Mouse (Mus musculus) lung, postnatal 0 days (tissue): ENCODE measurements around the gene Trim43b. TPM values are rescaled to one million over a fixed set of nuclear protein-coding genes. Genes with fewer than 3 reads are reported as not detected.
"Not testable (repeated sequence)": the region's sequence is repeated elsewhere in the genome, so short reads cannot be mapped to it uniquely, and the experiment has no call there.

Source experiments
- ATAC-seq: fragments of 200-750 bp; cut with Nextera tagmentation; 2 replicates; pipeline ENCODE4 v1.8.0; 2017; ENCODE audit warnings: moderate library complexity
- DNase-seq: peaks from one replicate; pipeline ENCODE4 v3.0.0-alpha.2; 2016; ENCODE audit warnings: low spot score
- H3K27ac ChIP-seq: fragments of 300-500 bp; sonication (generic); 2 replicates; pipeline ENCODE4 v1.5.1; 2014; ENCODE audit warnings: antibody characterized with exemption, mild to moderate bottlenecking, low read length, mixed read lengths
- H3K27me3 ChIP-seq: fragments of 300-500 bp; sonication (generic); replicated peaks from 2 replicates; pipeline ENCODE4 v1.6.1; 2014; ENCODE audit warnings: low read length, mixed read lengths; ENCODE audit not compliant: insufficient read depth
- H3K36me3 ChIP-seq: fragments of 300-500 bp; sonication (generic); 2 replicates; pipeline ENCODE4 v1.6.1; 2014; ENCODE audit warnings: low read length, mixed read lengths; ENCODE audit not compliant: insufficient read depth
- H3K4me1 ChIP-seq: fragments of 300-500 bp; sonication (generic); 2 replicates; pipeline ENCODE4 v1.6.1; 2014; ENCODE audit warnings: antibody characterized with exemption, low read depth, low read length, mixed read lengths; ENCODE audit not compliant: insufficient read depth
- H3K4me2 ChIP-seq: fragments of 300-500 bp; sonication (generic); replicated peaks from 2 replicates; pipeline ENCODE4 v1.6.1; 2014; ENCODE audit warnings: low read depth, mild to moderate bottlenecking, low read length, moderate library complexity, mixed read lengths
- H3K4me3 ChIP-seq: fragments of 300-500 bp; sonication (generic); 2 replicates; pipeline ENCODE4 v1.5.1; 2014; ENCODE audit warnings: low read depth, low read length
- H3K9ac ChIP-seq: fragments of 300-500 bp; sonication (generic); replicated peaks from 2 replicates; pipeline ENCODE4 v1.6.1; 2014; ENCODE audit warnings: low read depth, mild to moderate bottlenecking
- H3K9me3 ChIP-seq: fragments of 300-500 bp; sonication (generic); 2 replicates; pipeline ENCODE4 v1.6.1; 2016; ENCODE audit warnings: low read length, mixed read lengths
- WGBS: fragments of 180-500 bp; shearing (Covaris S2); extraction: QIAGEN DNeasy Blood & Tissue Kit; methylation state at CpG from one replicate; pipeline ENCODE4 v1.1.7; 2014; 5-methylcytosine and 5-hydroxymethylcytosine counted together
- polyA plus RNA-seq: library from polyadenylated mRNA; unstranded; fragments of >200 nt; fragmentation: Nextera tagmentation; extraction: Ambion mirVana; gene quantifications from 2 replicates; pipeline ENCODE4 v1.2.1, GENCODE M21; 2015

Trim43b gene
- not detected in 2 replicates for polyA plus RNA-seq

GRCm38 (mm10) chr9:89092735-89093134 lies at the start of gene Trim43b:
TSS of gene Trim43b (minus strand) at chr9:89092835.
- H3K4me1 ChIP-seq, H3K27ac ChIP-seq, DNase-seq, ATAC-seq, H3K27me3 ChIP-seq, H3K9ac ChIP-seq, H3K4me2 ChIP-seq, H3K36me3 ChIP-seq, H3K9me3 ChIP-seq, H3K4me3 ChIP-seq: not testable (repeated sequence)
- WGBS, result 57% methylated on average over 1 of the region's 2 CpGs

- not testable (repeated sequence) for ATAC-seq, H3K27me3 ChIP-seq, H3K4me1 ChIP-seq, H3K9ac ChIP-seq, H3K36me3 ChIP-seq, H3K4me2 ChIP-seq, H3K9me3 ChIP-seq, H3K27ac ChIP-seq, H3K4me3 ChIP-seq, DNase-seq
- 96% methylated on average over 7 of the region's 7 CpGs for WGBS
These were observed 11.9 kb upstream of the Trim43b start for GRCm38 (mm10) chr9:89104576-89104975.

GRCm38 (mm10) chr9:89086746-89087145 lies 5.9 kb downstream of the Trim43b start:
- not testable (repeated sequence) for H3K36me3 ChIP-seq, H3K9ac ChIP-seq, DNase-seq, H3K4me2 ChIP-seq, ATAC-seq, H3K4me1 ChIP-seq, H3K27me3 ChIP-seq, H3K4me3 ChIP-seq, H3K27ac ChIP-seq, H3K9me3 ChIP-seq
- WGBS, result 91% methylated on average over 13 of the region's 13 CpGs

- H3K4me1 ChIP-seq, H3K27ac ChIP-seq, H3K36me3 ChIP-seq, H3K27me3 ChIP-seq, DNase-seq, H3K4me3 ChIP-seq, H3K9ac ChIP-seq, H3K9me3 ChIP-seq, ATAC-seq, H3K4me2 ChIP-seq: not testable (repeated sequence)
- 76% methylated on average over 10 of the region's 10 CpGs for WGBS
These were observed 13.0 kb downstream of the Trim43b start for GRCm38 (mm10) chr9:89079637-89080036.

- not testable (repeated sequence) for H3K4me3 ChIP-seq, ATAC-seq, H3K9ac ChIP-seq, H3K27me3 ChIP-seq, H3K36me3 ChIP-seq, H3K4me2 ChIP-seq, DNase-seq, H3K9me3 ChIP-seq, H3K27ac ChIP-seq, H3K4me1 ChIP-seq
- 80% methylated on average over 1 of the region's 5 CpGs for WGBS
These were observed 16.1 kb downstream of the Trim43b start for GRCm38 (mm10) chr9:89076508-89076907.

GRCm38 (mm10) chr9:89067143-89067501 lies 25.5 kb downstream of the Trim43b start:
- H3K9ac ChIP-seq, H3K9me3 ChIP-seq, H3K36me3 ChIP-seq, H3K4me2 ChIP-seq, H3K27ac ChIP-seq, H3K4me1 ChIP-seq, H3K27me3 ChIP-seq, DNase-seq, ATAC-seq, H3K4me3 ChIP-seq: not testable (repeated sequence)
- WGBS, result 91% methylated on average over 2 of the region's 6 CpGs

GRCm38 (mm10) chr9:89066378-89067142 lies 26.1 kb downstream of the Trim43b start:
- peak; percentile 8 for DNase-seq
- not testable (repeated sequence) for H3K27ac ChIP-seq, H3K9me3 ChIP-seq, H3K36me3 ChIP-seq, H3K4me1 ChIP-seq, H3K4me2 ChIP-seq, H3K27me3 ChIP-seq, H3K9ac ChIP-seq, H3K4me3 ChIP-seq
- 68% methylated on average over 35 of the region's 44 CpGs for WGBS
- ATAC-seq, result peak; percentile 98

Other genes with a start within 250 kb of the Trim43b start
- gene Bcl2a1a, start 135.9 kb downstream of the Trim43b start, polyA plus RNA-seq, result 19.3 and 22.9 TPM in 2 replicates
- gene Bcl2a1b, start 106.4 kb upstream of the Trim43b start, polyA plus RNA-seq, result 54.2 and 55.1 TPM in 2 replicates
- 3.8 and 4.4 TPM in 2 replicates for gene Gm29094, start 106.5 kb upstream of the Trim43b start, polyA plus RNA-seq
- gene Mthfs, start 117.8 kb upstream of the Trim43b start, polyA plus RNA-seq, result 38.3 and 42.6 TPM in 2 replicates